Mouse (Mus musculus) hindbrain, embryonic 14.5 days (tissue): Measurements from ENCODE around the gene Ybx3. TPM values are rescaled to one million over a fixed set of nuclear protein-coding genes. Genes with fewer than 3 reads are reported as not detected.

ENCODE experiments used
- ATAC-seq: fragments of 200-750 bp; cut with Nextera tagmentation; 2 replicates; pipeline ENCODE4 v1.8.0; 2017; ENCODE audit warnings: moderate number of reproducible peaks, mild to moderate bottlenecking, moderate TSS enrichment, moderate library complexity; ENCODE audit not compliant: low FRiP score
- DNase-seq: peaks from one replicate; pipeline ENCODE4 v3.0.0-alpha.2; 2015; ENCODE audit warnings: low spot score
- H3K27ac ChIP-seq: fragments of 300-500 bp; sonication (generic); 2 replicates; pipeline ENCODE4 v1.5.1; 2014; ENCODE audit warnings: mild to moderate bottlenecking, moderate library complexity
- H3K27me3 ChIP-seq: fragments of 300-500 bp; sonication (generic); 2 replicates; pipeline ENCODE4 v1.6.1; 2014; ENCODE audit warnings: mild to moderate bottlenecking, low read length, mixed read lengths; ENCODE audit not compliant: control insufficient read depth, insufficient read depth
- H3K36me3 ChIP-seq: fragments of 300-500 bp; sonication (generic); replicated peaks from 2 replicates; pipeline ENCODE4 v1.6.1; 2014; ENCODE audit not compliant: control insufficient read depth, insufficient read depth
- H3K4me1 ChIP-seq: fragments of 300-500 bp; sonication (generic); replicated peaks from 2 replicates; pipeline ENCODE4 v1.6.1; 2014; ENCODE audit warnings: antibody characterized with exemption, low read length, mixed read lengths; ENCODE audit not compliant: control insufficient read depth, insufficient read depth
- H3K4me2 ChIP-seq: fragments of 300-500 bp; sonication (generic); replicated peaks from 2 replicates; pipeline ENCODE4 v1.6.1; 2014; ENCODE audit warnings: mild to moderate bottlenecking, moderate library complexity
- H3K4me3 ChIP-seq: fragments of 300-500 bp; sonication (generic); replicated peaks from 2 replicates; pipeline ENCODE4 v1.5.1; 2014; ENCODE audit warnings: mild to moderate bottlenecking, low read length
- H3K9ac ChIP-seq: fragments of 300-500 bp; sonication (generic); 2 replicates; pipeline ENCODE4 v1.6.1; 2014
- H3K9me3 ChIP-seq: fragments of 300-500 bp; sonication (generic); 2 replicates; pipeline ENCODE4 v1.6.1; 2016; ENCODE audit warnings: low read length; ENCODE audit not compliant: control insufficient read depth
- WGBS: fragments of 180-500 bp; shearing (Covaris S2); extraction: QIAGEN DNeasy Blood & Tissue Kit; methylation state at CpG from one replicate; pipeline ENCODE4 v1.1.7; 2014; 5-methylcytosine and 5-hydroxymethylcytosine counted together
- polyA plus RNA-seq: library from polyadenylated mRNA; unstranded; fragments of >200 nt; fragmentation: Nextera tagmentation; extraction: Ambion mirVana; gene quantifications from 2 replicates; pipeline ENCODE4 v1.2.1, GENCODE M21; 2014

Gene Ybx3
- polyA plus RNA-seq: 30.6 and 33.4 TPM in 2 replicates

- H3K9me3 ChIP-seq: no peaks in the 10 kb centered on the region
- peak within 1 kb of the TSS; percentile 82 for H3K4me2 ChIP-seq
- no peaks in the 10 kb centered on the region for H3K36me3 ChIP-seq
- no peaks in the 10 kb centered on the region for H3K27me3 ChIP-seq
- H3K9ac ChIP-seq: peak within 1 kb of the TSS; percentile 91
- peaks cover 23% of the 10 kb centered on the region for H3K4me1 ChIP-seq
- DNase-seq: peak; percentile 80
- H3K27ac ChIP-seq: peak within 1 kb of the TSS; percentile 81
- under 1% methylated on average over 59 of the region's 107 CpGs for WGBS
- ATAC-seq: peak; percentile 97
- H3K4me3 ChIP-seq: peak within 1 kb of the TSS; percentile 76
Observed at GRCm38 (mm10) chr6:131388040-131389021, at the start of gene Ybx3. Gene Ybx3, minus strand, starts transcription at chr6:131388476.

- ATAC-seq (no peak), DNase-seq (no peak)
- H3K27ac ChIP-seq: no peak overlapping the region
- no peak overlapping the region for H3K9ac ChIP-seq
- H3K4me1 ChIP-seq: peaks cover 3% of the 10 kb centered on the region; the same call in 1 of the 2 replicates
- no peaks in the 10 kb centered on the region for H3K36me3 ChIP-seq
- H3K4me2 ChIP-seq: no peak overlapping the region
- no peaks in the 10 kb centered on the region for H3K9me3 ChIP-seq
- H3K4me3 ChIP-seq: no peak overlapping the region
- H3K27me3 ChIP-seq: no peaks in the 10 kb centered on the region
Observed at GRCm38 (mm10) chr6:131436626-131437025, 48.4 kb upstream of the Ybx3 start.

GRCm38 (mm10) chr6:131434088-131434487 lies 45.8 kb upstream of the Ybx3 start:
- H3K4me1 ChIP-seq: peaks cover 3% of the 10 kb centered on the region; the same call in 1 of the 2 replicates
- H3K27me3 ChIP-seq: no peaks in the 10 kb centered on the region
- 71% methylated on average over 1 of the region's 1 CpGs for WGBS
- DNase-seq: no peak
- ATAC-seq: peak; percentile 9; the same call in 1 of the 2 replicates
- H3K4me3 ChIP-seq: peak overlapping the region; percentile 45
- H3K36me3 ChIP-seq: no peaks in the 10 kb centered on the region
- H3K9ac ChIP-seq: peak overlapping the region; percentile 75
- H3K27ac ChIP-seq: no peak overlapping the region
- no peaks in the 10 kb centered on the region for H3K9me3 ChIP-seq
- peak overlapping the region; percentile 81 for H3K4me2 ChIP-seq

GRCm38 (mm10) chr6:131433153-131434048 lies 45.1 kb upstream of the Ybx3 start:
- Histone ChIP-seq H3K9ac (peak overlapping the region; percentile 75), H3K4me3 (peak overlapping the region; percentile 45), H3K27me3 (no peaks in the 10 kb centered on the region), H3K9me3 (no peaks in the 10 kb centered on the region), H3K4me1 (peaks cover 3% of the 10 kb centered on the region; the same call in 1 of the 2 replicates), H3K27ac (no peak overlapping the region; the same call in 1 of the 2 replicates), H3K4me2 (peak overlapping the region; percentile 81), H3K36me3 (no peaks in the 10 kb centered on the region)
- DNase-seq (peak; percentile 47), ATAC-seq (peak; percentile 76)
- 11% methylated on average over 39 of the region's 39 CpGs for WGBS

GRCm38 (mm10) chr6:131421572-131421971 lies 33.3 kb upstream of the Ybx3 start:
- no peaks in the 10 kb centered on the region for H3K27me3 ChIP-seq
- H3K36me3 ChIP-seq: no peaks in the 10 kb centered on the region
- no peak overlapping the region for H3K4me3 ChIP-seq
- H3K4me1 ChIP-seq: no peaks in the 10 kb centered on the region
- no peaks in the 10 kb centered on the region for H3K9me3 ChIP-seq
- DNase-seq (no peak), ATAC-seq (no peak)
- no peak overlapping the region for H3K9ac ChIP-seq
- WGBS: 76% methylated on average over 3 of the region's 3 CpGs
- no peak overlapping the region for H3K27ac ChIP-seq
- H3K4me2 ChIP-seq: no peak overlapping the region

GRCm38 (mm10) chr6:131419614-131420013 lies 31.3 kb upstream of the Ybx3 start:
- Histone ChIP-seq H3K9me3 (no peaks in the 10 kb centered on the region), H3K4me1 (no peaks in the 10 kb centered on the region), H3K27ac (no peak overlapping the region), H3K4me3 (no peak overlapping the region), H3K27me3 (no peaks in the 10 kb centered on the region), H3K9ac (no peak overlapping the region), H3K36me3 (no peaks in the 10 kb centered on the region), H3K4me2 (no peak overlapping the region)
- DNase-seq (no peak), ATAC-seq (no peak)
- WGBS: 93% methylated on average over 3 of the region's 3 CpGs

GRCm38 (mm10) chr6:131418770-131419169 lies 30.5 kb upstream of the Ybx3 start:
- no peaks in the 10 kb centered on the region for H3K36me3 ChIP-seq
- H3K4me1 ChIP-seq: no peaks in the 10 kb centered on the region
- H3K9me3 ChIP-seq: no peaks in the 10 kb centered on the region
- H3K27ac ChIP-seq: no peak overlapping the region
- H3K4me2 ChIP-seq: no peak overlapping the region
- H3K4me3 ChIP-seq: no peak overlapping the region
- no peak overlapping the region for H3K9ac ChIP-seq
- H3K27me3 ChIP-seq: no peaks in the 10 kb centered on the region
- DNase-seq: peak; percentile 71
- ATAC-seq: no peak

GRCm38 (mm10) chr6:131411116-131411843 lies 23.0 kb upstream of the Ybx3 start:
- Histone ChIP-seq H3K4me1 (no peaks in the 10 kb centered on the region), H3K4me2 (no peak overlapping the region), H3K9me3 (no peaks in the 10 kb centered on the region), H3K27me3 (no peaks in the 10 kb centered on the region), H3K4me3 (no peak overlapping the region), H3K36me3 (no peaks in the 10 kb centered on the region), H3K9ac (no peak overlapping the region), H3K27ac (no peak overlapping the region)
- DNase-seq (no peak), ATAC-seq (no peak)
- WGBS: 89% methylated on average over 6 of the region's 6 CpGs
